Mouse (Mus musculus): ENCODE measurements around the gene Prkcsh.

Prkcsh gene

GRCm38 (mm10) chr9:22049721-22050270 is 47.2 kb downstream of the Prkcsh start:
- DNase-seq (ENCODE audit: low spot score in 2 of 2): no peak

- DNase-seq (ENCODE audit: low spot score in 2 of 2): no peak
These were observed 47.8 kb downstream of the Prkcsh start for GRCm38 (mm10) chr9:22050351-22050889.

- DNase-seq (ENCODE audit: low spot score in 2 of 2): no peak
These were observed 48.8 kb downstream of the Prkcsh start for GRCm38 (mm10) chr9:22051161-22051957.

- no peak for DNase-seq (ENCODE audit: low spot score in 2 of 2)
These were observed 49.3 kb downstream of the Prkcsh start, which contains the start of gene Elavl3 for GRCm38 (mm10) chr9:22051958-22052254. Gene Elavl3 (minus strand): TSS chr9:22052023.

- DNase-seq (ENCODE audit: low spot score in 2 of 2): no peak
These were observed 51.1 kb downstream of the Prkcsh start for GRCm38 (mm10) chr9:22053657-22054056.

- peak; percentile 30 to 43 for DNase-seq (ENCODE audit: low spot score in 2 of 2)
These were observed 51.9 kb downstream of the Prkcsh start for GRCm38 (mm10) chr9:22054411-22055076.

- DNase-seq (ENCODE audit: low spot score in 2 of 2): no peak
These were observed 53.1 kb downstream of the Prkcsh start for GRCm38 (mm10) chr9:22055713-22056112.

- no peak for DNase-seq (ENCODE audit: low spot score in 2 of 2)
These were observed 53.8 kb downstream of the Prkcsh start for GRCm38 (mm10) chr9:22056303-22056910.

- no peak for DNase-seq (ENCODE audit: low spot score in 2 of 2)
These were observed 54.5 kb downstream of the Prkcsh start for GRCm38 (mm10) chr9:22057031-22057517.

- no peak for DNase-seq (ENCODE audit: low spot score in 2 of 2)
These were observed 55.4 kb downstream of the Prkcsh start for GRCm38 (mm10) chr9:22058011-22058424.

- DNase-seq (ENCODE audit: low spot score in 2 of 2): no peak
These were observed 58.7 kb downstream of the Prkcsh start for GRCm38 (mm10) chr9:22061339-22061738.
